Mouse (Mus musculus) adrenal gland, postnatal 25 days (tissue): ENCODE measurements around the gene Man1c1. TPM values are rescaled to one million over a fixed set of nuclear protein-coding genes. Genes with fewer than 3 reads are reported as not detected.

Experiments used
- DNase-seq: peaks from one replicate; pipeline ENCODE4 v3.0.0; 2021; ENCODE audit warnings: mixed read lengths
- total RNA-seq: library from RNA; stranded (reverse); gene quantifications from 2 replicates; pipeline ENCODE4 v1.2.3, GENCODE M21; 2021

Man1c1 gene
- total RNA-seq, 1 experiment from 2014 or later = 22.0 TPM

DNA sequence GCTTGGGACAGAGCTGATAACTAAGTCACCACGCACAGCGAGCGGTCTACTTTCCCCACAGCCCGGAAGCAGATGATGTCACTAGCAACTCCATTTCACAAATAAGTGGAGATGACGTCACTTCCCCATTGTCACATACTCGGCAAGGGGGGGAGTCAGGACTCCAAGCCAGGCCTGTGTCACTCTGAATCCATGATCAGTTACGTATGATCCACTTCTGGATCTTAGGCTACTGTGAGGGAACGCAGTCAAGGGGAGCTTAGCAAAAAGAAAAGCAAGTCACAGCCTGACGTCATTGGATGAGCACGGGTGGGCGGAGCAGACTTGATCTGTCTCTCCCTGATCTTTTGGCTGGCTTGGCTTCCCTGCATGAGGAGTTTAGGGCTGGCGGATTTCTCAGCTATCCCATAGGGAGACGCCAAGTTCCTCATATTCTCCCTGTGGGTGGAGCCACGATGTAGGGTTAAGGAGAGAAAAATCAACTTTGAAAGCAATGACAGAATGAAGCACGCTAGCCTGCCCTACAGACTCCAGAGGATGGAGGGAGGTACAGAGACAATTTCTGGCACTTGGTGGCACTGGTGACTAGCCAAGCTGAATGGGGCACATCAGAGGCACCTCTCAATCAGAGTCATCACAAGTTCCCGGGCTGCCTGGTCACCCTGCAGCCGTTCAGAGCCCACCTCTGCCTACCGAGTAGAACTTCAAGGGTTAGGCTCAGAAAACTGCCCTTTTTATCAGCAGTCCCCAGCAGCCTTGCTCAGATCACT, 155.7 kb downstream of the Man1c1 start:
- no peak for DNase-seq

DNA sequence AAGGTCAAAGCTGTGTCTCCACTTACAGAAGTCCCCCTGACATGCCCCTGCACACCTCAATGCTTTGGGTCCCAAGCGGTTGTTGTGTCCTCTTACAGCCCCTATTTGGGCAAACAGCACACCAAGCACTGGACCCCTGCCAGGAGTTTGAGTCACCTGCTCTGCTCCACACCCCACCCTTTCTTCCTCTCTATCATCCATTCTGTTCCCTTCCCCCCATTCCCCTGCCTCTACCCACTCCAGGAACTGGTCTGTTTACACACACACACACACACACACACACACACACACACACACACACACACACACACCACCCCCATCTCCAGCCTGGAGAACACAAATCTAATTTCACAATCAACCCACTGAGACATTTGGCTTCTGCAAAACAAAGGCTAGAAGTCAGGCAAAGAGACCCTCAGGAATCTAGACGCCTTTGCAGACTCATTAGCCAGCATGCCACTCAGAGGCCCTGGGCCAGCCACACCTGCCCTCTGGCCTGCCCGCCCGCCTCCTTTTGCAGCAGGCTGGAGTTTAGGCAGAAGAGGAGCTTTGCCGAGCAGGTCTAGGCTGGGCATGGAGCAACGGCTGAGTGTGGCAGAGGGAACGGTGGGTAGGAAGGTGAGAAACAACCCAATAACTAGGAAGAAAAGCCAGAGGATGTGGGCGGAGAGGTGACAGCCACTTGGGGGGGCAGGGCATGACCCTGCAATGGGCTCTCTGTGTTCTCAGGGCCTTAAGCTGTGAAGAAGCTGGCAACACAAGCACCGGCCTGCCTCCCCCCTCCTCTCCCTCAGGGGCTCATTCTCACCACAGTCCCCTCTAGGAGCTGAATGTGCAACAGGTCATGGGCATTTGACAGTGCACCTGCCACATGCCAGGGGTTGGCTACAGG, 157.0 kb downstream of the Man1c1 start:
- DNase-seq = peak; percentile 59

DNA sequence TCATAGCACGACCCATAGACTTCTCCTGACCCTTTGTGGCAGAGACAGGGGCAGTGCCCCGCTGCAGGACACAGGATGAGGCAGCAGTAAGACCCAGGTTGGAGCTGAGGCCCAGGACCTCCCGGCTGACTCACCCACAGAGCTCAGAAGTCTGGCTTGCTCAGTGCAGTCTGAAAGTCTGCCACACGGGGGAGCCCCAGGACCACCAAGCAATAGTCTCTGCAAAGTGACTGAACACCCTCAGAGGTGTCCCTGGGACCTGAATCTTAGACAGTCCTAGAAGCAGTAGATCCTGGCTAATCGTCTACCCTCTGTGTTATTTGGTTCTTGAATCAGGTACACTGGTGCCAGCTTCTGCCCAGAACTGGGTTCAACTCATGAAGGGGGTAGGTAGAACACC, 160.8 kb downstream of the Man1c1 start:
- DNase-seq = peak; percentile 95

DNA sequence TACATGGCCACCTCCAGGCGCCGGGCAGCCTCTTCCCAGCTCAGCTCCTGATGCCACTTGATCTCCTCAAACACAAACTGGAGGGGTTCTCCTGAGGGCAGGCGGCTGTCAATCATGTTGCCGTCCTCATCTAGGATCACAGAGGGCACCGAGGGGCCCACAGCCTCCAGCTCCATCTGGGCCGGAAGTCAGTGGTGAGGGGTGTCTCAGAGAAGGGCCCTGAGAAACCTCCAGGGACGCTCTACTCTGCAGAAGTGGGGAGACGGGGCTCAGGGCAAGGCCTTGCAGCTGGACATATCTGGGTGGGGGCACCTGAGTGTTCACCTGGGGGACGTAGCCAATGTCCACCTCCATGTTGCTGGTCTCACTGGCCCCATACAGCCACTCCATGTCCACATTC, 161.4 kb downstream of the Man1c1 start:
- no peak for DNase-seq

DNA sequence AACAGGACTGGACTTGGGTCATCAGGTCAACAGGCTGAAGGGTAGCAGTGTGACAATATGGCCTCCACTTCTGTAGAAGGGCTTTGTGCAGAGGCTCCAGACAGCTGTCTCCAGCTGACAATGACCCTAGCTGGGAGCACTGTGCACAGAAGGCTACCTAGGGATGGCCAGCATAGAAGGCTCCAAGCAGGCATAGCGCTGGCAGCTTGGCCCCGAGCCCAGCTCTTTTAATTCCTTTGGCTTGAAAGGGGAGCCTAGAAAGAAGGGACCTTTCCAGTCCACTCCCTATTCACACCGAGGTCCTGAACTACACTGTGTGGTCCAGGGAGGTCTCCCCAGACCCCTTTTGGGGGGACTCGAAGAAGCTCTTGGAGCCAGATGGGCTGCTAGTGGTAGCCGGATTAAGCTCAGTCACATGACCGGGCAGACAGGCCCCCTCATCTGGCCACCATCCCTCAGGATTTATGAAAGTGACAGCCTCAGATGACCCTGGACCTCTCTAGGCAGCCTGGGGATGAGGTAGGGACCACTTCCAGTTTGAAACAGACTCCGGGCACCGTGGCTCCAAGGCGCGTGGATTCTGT, 165.0 kb downstream of the Man1c1 start:
- DNase-seq = no peak

DNA sequence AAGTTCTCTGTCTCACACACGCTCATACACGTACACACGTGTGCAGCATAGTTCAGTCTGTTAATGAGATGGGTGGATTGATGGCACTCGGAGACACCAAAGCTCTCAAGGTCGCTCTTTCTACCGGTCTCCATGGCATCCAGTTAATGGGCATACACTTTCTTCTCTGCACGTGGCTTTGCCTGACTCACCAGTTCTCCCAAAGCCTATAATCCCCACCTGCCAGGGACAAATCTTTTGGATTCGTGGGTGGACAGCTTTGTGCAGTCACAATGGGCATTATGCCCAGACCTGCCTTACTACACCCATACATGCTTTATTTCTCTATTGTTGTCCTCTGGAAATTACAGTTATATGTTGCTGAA, 168.3 kb downstream of the Man1c1 start:
- peak; percentile 34 for DNase-seq

DNA sequence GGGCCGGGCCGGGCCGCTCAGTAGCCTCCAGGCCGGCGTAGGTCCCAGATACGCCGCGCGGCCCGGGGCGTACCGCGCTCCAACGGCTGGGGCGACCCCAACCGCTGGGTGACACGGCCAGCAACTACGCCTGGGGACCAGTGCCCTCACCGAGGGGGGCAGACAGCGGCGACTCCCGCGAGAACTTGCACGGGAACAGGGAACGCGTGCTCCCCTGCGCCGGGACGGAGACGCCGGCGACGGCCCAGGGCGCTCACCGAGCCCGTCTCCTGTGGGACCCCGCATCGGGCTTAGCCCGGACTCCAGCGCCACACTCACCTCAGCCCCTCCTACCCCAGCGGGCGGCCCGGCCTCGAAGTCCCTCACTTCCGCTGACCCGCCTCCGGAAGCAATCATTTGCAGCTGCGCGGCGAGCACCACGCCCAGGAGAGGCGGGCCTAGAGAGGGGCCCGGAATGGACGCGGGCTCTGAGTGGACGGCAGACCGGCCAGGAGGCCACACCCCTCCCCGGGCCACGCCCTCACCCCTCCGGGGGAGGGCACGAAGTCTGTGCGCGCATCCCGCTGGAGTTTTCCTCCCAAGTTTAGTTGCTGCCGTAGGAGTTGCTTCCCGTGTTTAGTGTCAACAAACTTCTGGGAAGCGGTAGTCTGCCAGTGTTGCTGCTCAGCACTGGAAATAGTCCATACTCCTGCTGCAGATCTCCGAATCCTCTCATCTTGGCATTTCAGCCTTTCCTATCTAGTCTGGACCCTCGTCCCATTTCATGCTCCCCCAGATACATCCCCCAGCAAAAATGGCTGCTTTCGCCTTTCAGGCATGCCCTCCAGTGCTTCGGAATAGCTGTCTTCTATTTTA, 168.9 kb downstream of the Man1c1 start, which contains the start of gene Mtfr1l:
Gene Mtfr1l (minus strand): TSS at position 456 of the 855 bp plus-strand sequence.
- peak; percentile 97 for DNase-seq

DNA sequence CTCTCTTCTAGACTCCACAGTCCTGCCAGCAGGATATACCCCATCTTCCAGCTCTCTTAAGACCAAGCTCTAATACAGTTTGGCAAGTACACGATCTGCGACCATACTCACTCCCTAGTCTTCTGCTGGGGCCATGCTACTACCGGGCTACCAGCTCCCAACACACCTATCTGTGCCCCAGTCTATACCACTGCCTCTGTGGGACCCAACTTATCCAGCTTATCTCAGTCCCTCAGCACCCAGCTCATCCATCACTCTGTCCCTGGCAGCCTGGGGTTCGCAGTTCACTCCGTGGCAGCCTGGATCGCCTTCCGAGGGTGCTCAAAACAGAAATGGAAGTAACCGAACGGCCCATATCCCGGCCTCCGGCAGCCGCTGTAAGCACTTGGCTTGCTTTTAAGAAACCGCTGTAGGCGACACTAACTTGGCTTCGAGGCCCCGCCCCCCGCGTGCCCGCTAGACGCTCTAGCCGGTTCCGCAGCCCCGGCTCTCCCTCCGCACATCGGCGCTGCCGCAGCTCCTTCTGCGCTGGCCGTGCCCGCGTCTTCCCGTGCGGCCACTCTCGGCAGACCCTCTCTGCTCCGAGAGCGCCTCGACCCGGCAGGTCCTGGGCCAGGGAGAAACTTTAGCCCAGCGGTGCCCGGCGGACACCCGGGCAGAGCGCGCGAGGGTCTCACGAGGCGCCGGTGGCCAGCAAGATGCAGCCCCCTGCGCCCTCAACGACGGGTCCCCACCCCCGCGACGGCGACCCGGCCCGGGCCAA, 169.8 kb downstream of the Man1c1 start:
- peak; percentile 81 for DNase-seq

DNA sequence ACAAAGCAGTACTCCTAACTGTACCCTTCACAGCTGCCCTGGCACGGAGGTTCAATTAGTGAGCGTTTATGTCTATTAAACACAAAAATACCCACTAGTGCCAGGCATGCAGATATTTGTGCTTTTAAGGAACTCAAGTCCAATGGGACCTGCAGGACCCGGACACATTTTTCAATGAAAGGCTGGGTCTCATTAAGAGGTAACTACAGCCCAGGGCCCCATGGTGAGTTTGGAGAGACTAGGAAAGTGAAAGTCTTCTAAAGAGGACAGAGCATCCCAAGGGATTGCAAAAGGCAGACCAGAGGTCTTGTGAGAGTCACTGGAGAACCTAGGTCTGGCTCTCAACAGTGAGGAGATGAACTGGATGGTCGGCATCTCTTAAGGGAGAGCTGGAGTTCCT, 170.7 kb downstream of the Man1c1 start:
- no peak for DNase-seq

DNA sequence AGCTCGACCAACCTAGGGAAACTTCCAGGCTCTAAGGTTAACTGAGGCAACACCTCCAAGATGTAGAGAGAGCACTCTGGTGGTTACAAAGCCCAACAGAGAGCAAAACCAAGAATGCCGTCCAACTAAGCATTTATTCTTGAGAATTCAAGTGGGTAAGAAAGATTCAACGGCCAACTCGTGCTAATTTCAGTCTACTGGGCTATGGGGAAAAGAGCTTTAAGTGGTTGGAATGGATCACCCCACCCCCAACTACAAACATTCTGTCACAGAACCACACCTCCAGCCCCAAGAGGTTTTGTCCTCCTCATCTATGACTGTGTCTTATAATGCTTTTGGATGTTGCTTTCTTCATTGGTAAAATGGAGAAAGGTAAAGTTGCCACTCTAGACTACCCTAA, 171.2 kb downstream of the Man1c1 start:
- DNase-seq = no peak

DNA sequence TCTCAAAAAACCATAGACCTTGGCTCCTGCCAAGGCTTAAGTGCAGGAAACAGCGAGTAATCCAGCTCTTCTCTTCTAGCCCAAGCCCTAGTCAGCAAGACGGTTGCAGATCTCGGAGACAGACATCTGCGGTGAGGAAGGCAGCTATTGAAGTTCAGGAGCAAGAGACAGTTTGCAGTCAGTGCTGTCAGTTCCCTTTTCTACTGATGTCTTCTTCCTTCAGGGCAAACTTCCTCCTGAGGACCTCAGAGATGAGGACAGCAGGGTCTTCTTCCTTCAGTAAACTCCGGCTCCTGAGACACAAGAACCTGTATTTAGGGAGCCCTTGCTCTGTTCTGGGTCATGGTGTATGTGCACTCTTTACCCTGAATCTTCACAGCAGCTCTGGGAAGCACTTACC, 177.9 kb downstream of the Man1c1 start:
- no peak for DNase-seq

DNA sequence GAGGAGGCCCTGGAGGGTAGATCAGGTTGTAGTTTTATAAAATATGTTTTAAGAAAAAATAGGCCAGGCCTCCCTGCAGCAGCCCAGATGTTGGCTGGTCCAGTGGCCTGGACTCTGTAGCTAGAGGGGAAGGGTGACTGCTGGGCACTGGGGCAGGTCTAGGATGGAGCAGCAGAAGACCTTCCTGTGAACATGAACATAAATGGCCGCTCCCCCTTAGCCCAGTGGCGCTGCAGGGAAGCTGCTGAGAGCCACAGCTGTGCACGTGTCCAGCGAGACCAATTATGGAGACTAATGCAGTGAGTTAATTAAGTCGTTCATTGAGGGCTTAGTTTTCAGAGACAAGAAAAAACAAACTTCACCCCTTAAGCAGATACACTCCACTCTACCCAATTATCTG, 178.3 kb downstream of the Man1c1 start:
- DNase-seq = no peak

DNA sequence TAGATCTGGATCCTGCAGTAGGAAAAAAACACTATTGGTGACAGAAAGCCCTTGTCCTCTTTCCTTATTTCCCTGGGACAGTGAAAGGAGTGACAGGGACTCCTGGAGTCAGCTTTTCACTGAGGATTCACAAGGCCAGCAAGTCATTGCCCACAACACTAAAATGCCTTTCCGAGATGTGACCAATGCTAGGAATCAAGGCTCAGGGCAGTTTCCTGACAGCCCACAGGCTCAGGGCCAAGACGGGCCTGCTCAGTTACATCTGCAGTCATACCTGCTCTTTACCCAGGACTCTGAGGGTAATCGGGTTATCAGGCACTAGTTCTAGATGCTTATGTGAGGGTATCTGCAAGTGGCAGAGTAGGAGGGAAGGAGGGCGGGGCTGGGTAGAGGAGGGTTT, 180.6 kb downstream of the Man1c1 start:
- DNase-seq = no peak

DNA sequence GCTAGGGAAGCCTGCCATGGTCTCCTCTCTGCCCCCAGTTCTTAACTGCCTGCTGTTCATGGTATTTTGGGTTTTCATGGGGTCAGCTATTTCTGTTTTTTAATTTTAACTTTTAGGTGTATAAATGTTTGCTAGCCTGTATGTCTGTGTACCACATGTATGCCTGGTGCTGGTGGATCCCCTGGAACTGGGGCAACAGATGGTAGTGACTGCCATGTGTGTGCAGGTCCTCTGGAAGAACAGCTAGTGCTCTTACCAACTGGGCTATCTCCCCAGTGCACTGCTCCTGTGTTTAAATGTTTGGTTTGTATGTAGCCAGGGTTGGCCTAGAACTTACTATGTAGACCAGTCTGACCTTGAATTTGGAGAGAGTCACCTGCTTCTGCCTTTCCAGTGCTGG, 184.8 kb downstream of the Man1c1 start:
- DNase-seq = no peak

DNA sequence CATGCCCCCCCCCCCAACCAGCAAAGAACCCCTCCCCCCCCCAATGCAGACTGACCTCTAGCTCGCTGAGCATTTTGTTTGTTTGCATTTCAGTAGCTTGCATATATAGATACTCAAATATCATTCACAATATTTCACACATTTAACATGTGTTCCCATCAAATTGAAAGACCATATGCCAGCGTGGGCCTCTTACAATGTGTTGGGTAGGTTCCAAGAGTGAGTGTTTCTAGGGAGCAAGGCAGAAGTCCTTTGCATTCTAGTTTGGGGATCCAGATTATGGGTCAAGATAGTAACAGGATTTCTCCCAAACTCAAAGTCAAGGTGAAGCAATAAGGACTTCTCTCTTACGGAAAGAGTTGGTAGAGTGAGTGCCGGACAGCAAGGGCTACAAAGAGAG, 185.5 kb downstream of the Man1c1 start:
- DNase-seq = no peak

DNA sequence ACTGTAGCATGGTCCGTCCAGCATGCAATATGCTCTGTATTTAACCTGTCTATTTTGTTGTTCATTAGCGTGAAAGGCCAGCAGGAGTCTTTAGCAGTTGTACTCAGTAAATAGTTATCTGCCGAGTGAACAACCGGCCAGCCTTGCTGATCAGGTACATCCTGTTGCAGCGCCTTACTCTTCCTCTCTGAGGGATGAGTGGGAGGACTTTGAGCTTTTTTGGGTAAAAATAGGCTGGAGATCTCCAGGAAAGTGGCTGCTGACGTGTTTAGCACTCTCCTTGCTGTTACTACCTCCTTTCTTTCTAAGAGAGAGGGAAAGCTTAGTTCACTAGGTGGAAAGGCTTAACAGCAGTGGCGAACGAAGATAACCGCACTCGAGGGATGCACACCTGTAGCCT, 186.4 kb downstream of the Man1c1 start:
- no peak for DNase-seq

DNA sequence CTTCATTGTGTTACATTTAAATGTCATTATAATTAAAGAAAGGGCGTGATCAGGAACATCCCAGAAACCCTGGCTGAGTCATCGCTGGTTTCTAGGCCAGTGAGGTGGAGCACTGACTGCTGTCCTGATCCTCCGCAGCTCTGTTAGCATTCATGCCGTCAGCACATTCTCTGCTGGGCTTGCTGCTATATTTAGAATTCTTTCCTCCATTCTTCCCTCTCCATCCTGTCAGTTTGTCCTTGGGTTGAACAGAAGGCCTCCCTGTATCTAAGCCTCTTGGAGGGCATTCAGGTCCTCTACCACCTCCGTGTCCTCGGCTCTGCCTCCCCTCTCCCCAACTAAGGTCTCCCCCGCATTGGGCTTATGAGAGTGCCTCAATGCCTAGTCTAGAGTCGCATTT, 187.1 kb downstream of the Man1c1 start:
- peak; percentile 58 for DNase-seq

DNA sequence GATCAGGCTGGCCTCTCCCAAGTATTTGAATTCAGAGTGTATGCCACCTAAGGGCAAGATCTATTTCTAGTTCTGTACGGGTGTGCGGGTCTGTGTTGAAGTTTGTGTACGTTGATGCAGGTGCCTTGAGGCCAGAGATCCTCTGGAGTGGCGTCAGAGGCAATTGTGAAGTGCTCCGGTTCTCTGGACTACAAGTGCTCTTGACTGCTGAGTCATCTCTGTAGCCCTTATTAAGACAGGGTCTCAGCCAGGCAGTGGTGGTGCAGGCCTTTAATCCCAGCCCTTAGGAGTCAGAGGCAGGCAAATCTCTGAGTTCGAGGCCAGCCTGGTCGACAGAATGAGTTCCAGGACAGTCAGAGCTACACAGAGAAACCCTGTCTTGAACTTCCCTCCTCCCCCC, 188.5 kb downstream of the Man1c1 start:
- no peak for DNase-seq

DNA sequence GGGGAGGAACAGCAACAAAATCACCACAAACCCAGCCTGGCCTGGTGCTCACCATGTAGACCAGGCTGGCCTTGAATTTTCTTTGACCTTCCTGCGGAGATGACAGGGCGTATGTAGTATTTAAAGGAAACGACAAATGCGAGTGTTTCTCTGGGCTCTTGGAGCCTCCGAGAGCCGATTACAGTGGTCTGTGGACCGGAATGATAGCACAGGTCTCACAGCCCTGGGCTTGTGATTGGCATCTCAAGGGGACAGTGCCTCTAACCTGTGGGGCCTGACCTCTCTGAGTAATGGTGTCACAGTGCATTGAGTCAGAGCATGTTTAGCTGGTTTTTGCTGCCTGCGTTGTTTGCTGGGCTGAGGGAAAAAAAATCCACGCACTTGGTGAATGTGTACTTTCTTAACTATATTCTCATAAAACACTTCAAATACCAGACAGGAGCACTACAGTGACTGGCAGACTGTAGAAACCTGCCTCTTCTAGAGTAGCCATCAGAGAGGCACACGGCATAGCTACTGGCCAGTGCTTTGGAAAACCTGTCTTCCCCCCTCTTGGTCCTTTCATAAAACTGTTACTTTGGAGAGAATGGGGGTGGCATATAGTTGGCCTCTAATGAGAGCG, 189.7 kb downstream of the Man1c1 start:
- DNase-seq = no peak

DNA sequence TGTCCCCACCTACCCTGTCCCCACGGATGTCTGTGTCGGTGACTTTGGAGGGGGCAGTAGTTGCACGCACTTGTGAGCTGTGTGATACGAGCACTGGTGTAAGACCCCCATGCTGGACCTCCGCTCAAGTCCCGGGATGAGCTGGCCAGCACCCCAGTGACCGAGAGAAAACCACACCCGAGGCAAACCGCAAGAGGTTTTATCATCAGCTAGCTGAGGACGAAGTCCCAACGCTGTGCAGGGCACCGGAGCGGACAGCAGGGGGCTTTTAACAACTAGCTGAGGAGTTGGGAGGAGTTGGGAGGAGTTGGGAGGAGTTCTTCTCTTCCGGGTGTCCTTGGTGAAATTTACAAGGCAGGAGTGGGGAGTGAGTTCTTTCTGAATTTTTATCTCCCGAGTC, 191.3 kb downstream of the Man1c1 start:
- DNase-seq = peak; percentile 78

DNA sequence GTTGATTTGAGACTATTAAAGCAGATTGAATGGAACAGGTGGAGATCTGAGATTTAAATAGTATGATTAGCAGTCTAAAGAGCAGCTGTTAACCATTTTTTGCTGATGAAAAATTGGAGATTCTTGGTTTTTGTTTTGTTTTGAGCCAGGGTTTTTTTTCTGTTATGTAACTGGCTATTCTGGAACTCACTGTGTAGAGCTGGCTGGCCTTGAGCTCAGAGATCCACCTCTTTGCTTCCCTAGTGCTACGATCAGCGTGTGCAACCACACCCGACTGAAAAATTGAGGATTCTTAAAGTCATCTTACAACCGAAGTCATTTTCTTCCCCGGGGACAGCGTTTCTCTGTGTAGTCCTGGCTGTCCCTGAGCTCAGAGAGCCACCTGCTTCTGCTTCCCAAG, 192.4 kb downstream of the Man1c1 start:
- DNase-seq = no peak
